Mouse (Mus musculus) heart, adult 2 months (tissue): ENCODE results near the gene Rpa1. TPM values are rescaled to one million over a fixed set of nuclear protein-coding genes. Genes with fewer than 3 reads are reported as not detected.
A peak's percentile ranks its signal among the peaks of the same experiment; 100 is the strongest.

Experiments
- DNase-seq, 2 experiments: peaks; one replicate each; pipeline ENCODE4 v3.0.0; 2021
- H3K27ac ChIP-seq: fragments of 200-600 bp; 2 replicates; pipeline ENCODE4 v1.8.1; 2022
- H3K27me3 ChIP-seq: fragments of 200-500 bp; 2 replicates; pipeline ENCODE4 v1.6.1; 2012; ENCODE audit warnings: mild to moderate bottlenecking, low read length, inconsistent platforms, mixed read lengths; ENCODE audit not compliant: control insufficient read depth, insufficient read depth
- H3K36me3 ChIP-seq: fragments of 200-500 bp; 2 replicates; pipeline ENCODE4 v1.6.1; 2012; ENCODE audit warnings: low read length, inconsistent platforms; ENCODE audit not compliant: control insufficient read depth, insufficient read depth
- H3K4me1 ChIP-seq: fragments of 200-500 bp; 2 replicates; pipeline ENCODE4 v1.6.1; 2011; ENCODE audit warnings: low read length; ENCODE audit not compliant: control insufficient read depth, insufficient read depth
- H3K4me3 ChIP-seq: fragments of 200-600 bp; 2 replicates; pipeline ENCODE4 v1.8.1; 2022
- H3K79me2 ChIP-seq: fragments of 200-500 bp; replicated peaks from 2 replicates; pipeline ENCODE4 v1.6.1; 2012; ENCODE audit warnings: mild to moderate bottlenecking, inconsistent platforms, low read length, moderate library complexity, mixed read lengths; ENCODE audit not compliant: control insufficient read depth, insufficient read depth
- H3K9ac ChIP-seq: fragments of 200-500 bp; 2 replicates; pipeline ENCODE4 v1.6.1; 2012; ENCODE audit warnings: low read depth, mild to moderate bottlenecking, control low read depth, inconsistent platforms, low read length, mixed read lengths
- CTCF ChIP-seq: fragments of 200-600 bp; IDR thresholded peaks from 2 replicates; pipeline ENCODE4 v1.8.1; 2022; ENCODE audit warnings: antibody characterized with exemption, mild to moderate bottlenecking, moderate library complexity
- EP300 ChIP-seq: fragments of 200-500 bp; IDR thresholded peaks from 2 replicates; pipeline ENCODE4 v1.6.1; 2011; ENCODE audit warnings: low read depth, low read length, control low read depth; ENCODE audit not compliant: insufficient read depth
- POLR2A ChIP-seq: fragments of 200-500 bp; IDR thresholded peaks from 2 replicates; pipeline ENCODE4 v1.6.1; 2011; ENCODE audit warnings: mild to moderate bottlenecking, low read depth, low read length, control low read depth; ENCODE audit not compliant: insufficient read depth
- WGBS: fragments of 180-500 bp; shearing (Covaris S2); methylation state at CpG from one replicate; pipeline ENCODE4 v1.1.7; 2018; 5-methylcytosine and 5-hydroxymethylcytosine counted together
- intact Hi-C: fragments of 180-260 bp; cut with DNase I; formaldehyde crosslinking; loops from one replicate; pipeline ENCODE4 v1.15.1; 2025
- polyA plus RNA-seq: library from polyadenylated mRNA; depleted of rRNA; stranded (reverse); fragments of >200 nt; gene quantifications from 2 replicates; pipeline ENCODE4 v1.2.3, GENCODE M21; 2012
- total RNA-seq, 2 experiments: library from RNA; stranded (reverse); gene quantifications; 2 replicates each; pipeline ENCODE4 v1.2.3; 2021

Rpa1 gene
- total and polyA plus RNA-seq, 3 experiments, result 16.8 to 60.7 (median 54.8) TPM

GRCm38 (mm10) chr11:75269213-75269612, 78.9 kb downstream of the Rpa1 start:
- 67% methylated on average over 4 of the region's 4 CpGs for WGBS
- intact Hi-C loops, result loop anchor here (2.0 kb wide), 1 partner anchor 18 kb away; no protein-coding TSS in a partner anchor
- Histone ChIP-seq H3K4me3 (no peak overlapping the region), H3K27ac (no peak overlapping the region), H3K79me2 (no peaks in the 10 kb centered on the region), H3K27me3 (no peaks in the 10 kb centered on the region), H3K36me3 (no peaks in the 10 kb centered on the region), H3K9ac (no peak overlapping the region), H3K4me1 (peaks cover 15% of the 10 kb centered on the region)
- no peak for DNase-seq
- TF ChIP-seq CTCF (no peak), EP300 (no peak), POLR2A (no peak)

- WGBS, result 25% methylated on average over 5 of the region's 5 CpGs
Measured at GRCm38 (mm10) chr11:75268492-75268891, 79.6 kb downstream of the Rpa1 start.

GRCm38 (mm10) chr11:75267826-75268281, 80.3 kb downstream of the Rpa1 start:
- Histone ChIP-seq H3K4me3 (no peak overlapping the region), H3K9ac (no peak overlapping the region; the same call in 1 of the 2 replicates), H3K79me2 (no peaks in the 10 kb centered on the region), H3K27me3 (no peaks in the 10 kb centered on the region), H3K4me1 (peaks cover 17% of the 10 kb centered on the region), H3K36me3 (no peaks in the 10 kb centered on the region), H3K27ac (peak overlapping the region; percentile 74)
- peak; percentile 73 to 78 for DNase-seq
- TF ChIP-seq CTCF (no peak), POLR2A (no peak), EP300 (peak; percentile 65; the same call in 1 of the 2 replicates)
- 16% methylated on average over 9 of the region's 9 CpGs for WGBS
- intact Hi-C loops, result loop anchor here (2.0 kb wide), 1 partner anchor 17 kb away; no protein-coding TSS in a partner anchor

More at GRCm38 (mm10) chr11:75268492-75268891, 79.6 kb downstream of the Rpa1 start:
- H3K27me3 ChIP-seq, result no peaks in the 10 kb centered on the region
- peak in 1 of 2 experiments; percentile 64 for DNase-seq
- peak overlapping the region; percentile 74 for H3K27ac ChIP-seq
- TF ChIP-seq CTCF, result no peak
- TF ChIP-seq POLR2A, result no peak
- 0 out of 2 replicates have a peak, but pooled peaks have one; percentile 57 for TF ChIP-seq EP300
- H3K4me3 ChIP-seq, result 0 out of 2 replicates have a peak overlapping the region, but pooled peaks have one; percentile 6
- H3K4me1 ChIP-seq, result peaks cover 15% of the 10 kb centered on the region
- no peaks in the 10 kb centered on the region for H3K79me2 ChIP-seq
- H3K36me3 ChIP-seq, result no peaks in the 10 kb centered on the region
- H3K9ac ChIP-seq, result no peak overlapping the region
- intact Hi-C loops, result loop anchor here (2.0 kb wide), 1 partner anchor 18 kb away; no protein-coding TSS in a partner anchor

- Histone ChIP-seq H3K36me3 (no peaks in the 10 kb centered on the region), H3K4me3 (no peak overlapping the region), H3K27me3 (no peaks in the 10 kb centered on the region), H3K27ac (no peak overlapping the region), H3K79me2 (no peaks in the 10 kb centered on the region), H3K9ac (no peak overlapping the region), H3K4me1 (peaks cover 20% of the 10 kb centered on the region)
- TF ChIP-seq CTCF (no peak), EP300 (no peak), POLR2A (no peak)
- intact Hi-C loops, result no loop called here
- WGBS, result 81% methylated on average over 15 of the region's 15 CpGs
- no peak for DNase-seq
Measured at GRCm38 (mm10) chr11:75265545-75265944, 82.6 kb downstream of the Rpa1 start.

- no peaks in the 10 kb centered on the region for H3K79me2 ChIP-seq
- intact Hi-C loops, result no loop called here
- H3K4me1 ChIP-seq, result peaks cover 20% of the 10 kb centered on the region
- H3K27me3 ChIP-seq, result no peaks in the 10 kb centered on the region
- no peak for DNase-seq
- TF ChIP-seq EP300 (no peak), CTCF (no peak), POLR2A (no peak)
- no peaks in the 10 kb centered on the region for H3K36me3 ChIP-seq
- H3K27ac ChIP-seq, result no peak overlapping the region
- H3K9ac ChIP-seq, result no peak overlapping the region
- H3K4me3 ChIP-seq, result no peak overlapping the region
- WGBS, result 89% methylated on average over 6 of the region's 6 CpGs
Measured at GRCm38 (mm10) chr11:75264550-75264949, 83.6 kb downstream of the Rpa1 start.

DNA sequence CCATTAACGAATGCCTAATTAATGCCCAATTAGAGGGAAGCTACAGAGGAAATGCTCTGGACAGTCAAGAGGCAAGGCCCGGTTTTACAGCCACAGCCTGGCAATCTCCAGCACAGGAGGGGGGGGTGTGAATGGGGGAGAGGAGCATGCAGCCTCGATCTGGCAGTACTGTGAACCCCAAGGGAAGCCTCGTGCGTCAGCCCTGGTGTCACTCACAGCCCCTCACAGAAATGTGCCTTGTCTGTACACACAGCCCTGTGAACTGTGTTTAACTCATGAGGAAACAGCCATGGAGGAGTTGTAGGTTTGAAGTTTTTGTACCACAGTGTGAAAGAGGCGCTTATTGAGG, 84.2 kb downstream of the Rpa1 start:
- 65% methylated on average over 6 of the region's 6 CpGs for WGBS
- Histone ChIP-seq H3K36me3 (no peaks in the 10 kb centered on the region), H3K79me2 (no peaks in the 10 kb centered on the region), H3K4me1 (peaks cover 19% of the 10 kb centered on the region), H3K27me3 (no peaks in the 10 kb centered on the region), H3K9ac (no peak overlapping the region), H3K27ac (no peak overlapping the region), H3K4me3 (no peak overlapping the region)
- TF ChIP-seq CTCF (no peak), POLR2A (no peak)
- DNase-seq, result peak in 1 of 2 experiments; percentile 18
- intact Hi-C loops, result no loop called here
